ENCODE assay signal across 21 mouse cellular contexts in the genomic region with DNA sequence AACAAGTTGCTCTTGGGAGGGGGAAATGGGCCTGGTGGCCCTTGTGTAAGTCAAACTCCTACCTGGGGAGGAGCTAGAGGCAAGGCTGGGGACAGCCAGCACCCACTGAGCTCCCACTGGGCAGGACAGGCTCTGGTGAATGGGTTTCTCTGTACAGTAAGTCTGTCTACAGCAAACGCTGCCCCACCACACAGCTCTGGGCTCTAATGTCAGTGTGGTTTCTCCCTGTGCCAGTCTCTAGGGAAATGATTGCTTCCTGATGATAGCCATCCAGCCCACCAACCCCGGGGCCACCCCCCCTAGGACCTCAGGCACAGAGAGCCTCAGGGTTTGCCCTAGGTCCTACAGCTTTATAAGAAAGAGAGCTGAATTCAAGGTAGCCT. TPM values are rescaled to one million over a fixed set of nuclear protein-coding genes. Genes with fewer than 3 reads are reported as not detected.
DNase-seq lines count a peak whose midpoint lies in the region; ATAC-seq and TF ChIP-seq lines count a peak whose summit lies in the region.
"Had no signal": no experiment of that assay in that cellular context is flagged by ENCODE, and none has a peak within 500 bp of the region (broad histone marks: within the 10 kb centered on the region; RNA-seq: fewer than 3 reads in every experiment).

No protein-coding gene starts in this region.

- H3K4me1 ChIP-seq in forebrain, embryonic 11.5 days (replicated peaks; ENCODE audit: control insufficient read depth, insufficient read depth, low read length), result peaks cover 31% of the 10 kb centered on the region
- peaks cover 10% of the 10 kb centered on the region for H3K4me1 ChIP-seq in forebrain, embryonic 14.5 days (ENCODE audit: control insufficient read depth, insufficient read depth, low read length)
- H3K4me1 ChIP-seq in hindbrain, embryonic 13.5 days (replicated peaks), result peaks cover 57% of the 10 kb centered on the region
- peaks cover 57% of the 10 kb centered on the region for H3K4me1 ChIP-seq in midbrain, embryonic 16.5 days (ENCODE audit: control insufficient read depth, insufficient read depth, low read length)

- WGBS in forebrain, embryonic 11.5 days, result 52% methylated on average over 2 of the region's 2 CpGs
- 65% methylated on average over 2 of the region's 2 CpGs for WGBS in forebrain, embryonic 14.5 days
- WGBS in hindbrain, embryonic 13.5 days, result 42% methylated on average over 2 of the region's 2 CpGs
- 30% methylated on average over 2 of the region's 2 CpGs for WGBS in midbrain, embryonic 16.5 days

- no peak for ATAC-seq in forebrain, embryonic 11.5 days (replicated peaks; ENCODE audit: low FRiP score)
- no peak for ATAC-seq in forebrain, embryonic 14.5 days
- ATAC-seq in hindbrain, embryonic 13.5 days (ENCODE audit: low FRiP score), result no peak
- ATAC-seq in midbrain, embryonic 16.5 days, result no peak

- no peak for TF ChIP-seq CTCF in layer of hippocampus, adult 2 months (conservative IDR thresholded peaks at IDR 0.05)

- no peak for DNase-seq in forebrain, embryonic 11.5 days (ENCODE audit: low spot score)
- no peak for DNase-seq in forebrain, embryonic 14.5 days (ENCODE audit: low spot score)
- peak; percentile 76 for DNase-seq in 416B (ENCODE audit: low read depth)
- DNase-seq in layer of hippocampus, adult 2 months (ENCODE audit: low spot score in 2 of 2), result no peak
- DNase-seq in adrenal gland, postnatal 36 days, result no peak
- no peak for DNase-seq in kidney, postnatal 10 days
- DNase-seq: cerebellum, postnatal 14 days; liver; lung, adult 18-20 months; lung, postnatal 36 days; right cerebral cortex, postnatal 25 days; thymus, adult 2 months had no signal

- no peaks in the 10 kb centered on the region for H3K36me3 ChIP-seq in forebrain, embryonic 11.5 days (ENCODE audit: control insufficient read depth, insufficient read depth, low read length)
- peaks cover 3% of the 10 kb centered on the region for H3K36me3 ChIP-seq in forebrain, embryonic 14.5 days (ENCODE audit: control insufficient read depth, insufficient read depth, low read length)
- H3K36me3 ChIP-seq in hindbrain, embryonic 13.5 days, result peaks cover 3% of the 10 kb centered on the region
- H3K36me3 ChIP-seq in midbrain, embryonic 16.5 days (ENCODE audit: control insufficient read depth, insufficient read depth, low read length), result no peaks in the 10 kb centered on the region
- H3K36me3 ChIP-seq: hindbrain, embryonic 15.5 days had no signal

- no peak overlapping the region for H3K9ac ChIP-seq in forebrain, embryonic 11.5 days (ENCODE audit: low read length)
- H3K9ac ChIP-seq in forebrain, embryonic 14.5 days (ENCODE audit: low read length), result no peak overlapping the region; the same call in 1 of the 2 replicates
- H3K9ac ChIP-seq in hindbrain, embryonic 13.5 days, result no peak overlapping the region
- H3K9ac ChIP-seq in midbrain, embryonic 16.5 days (ENCODE audit: low read depth, low read length), result peak overlapping the region; percentile 4; the same call in 1 of the 2 replicates
- H3K9ac ChIP-seq: hindbrain, embryonic 15.5 days had no signal

- no peak overlapping the region for H3K27ac ChIP-seq in forebrain, embryonic 11.5 days (ENCODE audit: low read depth, low read length)
- H3K27ac ChIP-seq in forebrain, embryonic 14.5 days (ENCODE audit: low read depth, low read length), result no peak overlapping the region
- 0 out of 2 replicates have a peak overlapping the region, but pooled peaks have one; percentile 27 for H3K27ac ChIP-seq in hindbrain, embryonic 13.5 days
- no peak overlapping the region; the same call in 1 of the 2 replicates for H3K27ac ChIP-seq in midbrain, embryonic 16.5 days (ENCODE audit: low read length)
- H3K27ac ChIP-seq in layer of hippocampus, adult 2 months, result no peak overlapping the region
- H3K27ac ChIP-seq: heart, embryonic 13.5 days; hindbrain, embryonic 15.5 days had no signal

- 0 out of 2 replicates have a peak overlapping the region, but pooled peaks have one; percentile 11 for H3K4me2 ChIP-seq in forebrain, embryonic 11.5 days (ENCODE audit: low read depth, low read length, severe bottlenecking)
- H3K4me2 ChIP-seq in forebrain, embryonic 14.5 days (ENCODE audit: low read length), result no peak overlapping the region
- no peak overlapping the region for H3K4me2 ChIP-seq in hindbrain, embryonic 13.5 days
- H3K4me2 ChIP-seq in midbrain, embryonic 16.5 days (ENCODE audit: low read length), result no peak overlapping the region
- H3K4me2 ChIP-seq: heart, embryonic 13.5 days; hindbrain, embryonic 15.5 days; kidney, embryonic 15.5 days had no signal

- H3K4me3 ChIP-seq in forebrain, embryonic 11.5 days (ENCODE audit: low read depth, low read length), result no peak overlapping the region
- no peak overlapping the region for H3K4me3 ChIP-seq in forebrain, embryonic 14.5 days (ENCODE audit: low read depth, low read length)
- H3K4me3 ChIP-seq in hindbrain, embryonic 13.5 days, result no peak overlapping the region
- no peak overlapping the region for H3K4me3 ChIP-seq in midbrain, embryonic 16.5 days (ENCODE audit: low read depth, low read length)
- no peak overlapping the region for H3K4me3 ChIP-seq in layer of hippocampus, adult 2 months
- H3K4me3 ChIP-seq: forebrain, embryonic 10.5 days; heart, embryonic 13.5 days; hindbrain, embryonic 15.5 days; kidney, embryonic 15.5 days had no signal

- no peaks in the 10 kb centered on the region for H3K9me3 ChIP-seq in forebrain, embryonic 11.5 days (ENCODE audit: control insufficient read depth, low read length)
- no peaks in the 10 kb centered on the region for H3K9me3 ChIP-seq in forebrain, embryonic 14.5 days (replicated peaks; ENCODE audit: control insufficient read depth, low read length)
- no peaks in the 10 kb centered on the region for H3K9me3 ChIP-seq in hindbrain, embryonic 13.5 days
- no peaks in the 10 kb centered on the region for H3K9me3 ChIP-seq in midbrain, embryonic 16.5 days (replicated peaks; ENCODE audit: control insufficient read depth, low read length, poor library complexity, severe bottlenecking)
- H3K9me3 ChIP-seq: forebrain, embryonic 10.5 days; heart, embryonic 13.5 days; hindbrain, embryonic 15.5 days; kidney, embryonic 15.5 days had no signal

- H3K27me3 ChIP-seq in forebrain, embryonic 11.5 days (ENCODE audit: control insufficient read depth, insufficient read depth, low read length), result no peaks in the 10 kb centered on the region
- H3K27me3 ChIP-seq in forebrain, embryonic 14.5 days (replicated peaks; ENCODE audit: control insufficient read depth, insufficient read depth, low read length), result no peaks in the 10 kb centered on the region; the same call in 1 of the 2 replicates
- H3K27me3 ChIP-seq in hindbrain, embryonic 13.5 days, result peaks cover 26% of the 10 kb centered on the region
- no peaks in the 10 kb centered on the region for H3K27me3 ChIP-seq in midbrain, embryonic 16.5 days (ENCODE audit: control insufficient read depth, insufficient read depth, low read depth, low read length)
- H3K27me3 ChIP-seq: hindbrain, embryonic 15.5 days; kidney, embryonic 15.5 days had no signal

RNA-seq across cellular contexts. Expression of a gene that starts 1.0 kb away (rescaled TPM):
- 0.16 and 0.24 TPM in 2 replicates for polyA plus RNA-seq in forebrain, embryonic 11.5 days (2014; fragmentation: Nextera tagmentation; extraction: Ambion mirVana)
- 0.11 and 0.19 TPM in 2 replicates for polyA plus RNA-seq in forebrain, embryonic 14.5 days (2014; fragmentation: Nextera tagmentation; extraction: Ambion mirVana)
- 0.08 TPM in 1 of 2 replicates, not detected in the other for polyA plus RNA-seq in hindbrain, embryonic 13.5 days (2015; fragmentation: Nextera tagmentation; extraction: Ambion mirVana)
- polyA plus RNA-seq in midbrain, embryonic 16.5 days (2015; fragmentation: Nextera tagmentation; extraction: Ambion mirVana), result 0.14 and 0.18 TPM in 2 replicates
- not detected for total RNA-seq in layer of hippocampus, adult 2 months (2021)
- not detected for total RNA-seq in adrenal gland, postnatal 36 days (2021)
- total RNA-seq: layer of hippocampus, adult 8-10 months; left cerebral cortex, postnatal 10 days had no signal
- polyA plus RNA-seq: hindbrain, embryonic 15.5 days; Patski had no signal

RNA-seq across cellular contexts. Expression of a gene that starts 36.5 kb away (rescaled TPM):
- 0.24 and 0.39 TPM in 2 replicates for polyA plus RNA-seq in forebrain, embryonic 11.5 days (2014; fragmentation: Nextera tagmentation; extraction: Ambion mirVana)
- polyA plus RNA-seq in forebrain, embryonic 14.5 days (2014; fragmentation: Nextera tagmentation; extraction: Ambion mirVana), result 3.0 and 3.3 TPM in 2 replicates
- 3.4 and 4.6 TPM in 2 replicates for polyA plus RNA-seq in hindbrain, embryonic 13.5 days (2015; fragmentation: Nextera tagmentation; extraction: Ambion mirVana)
- 16.4 and 20.9 TPM in 2 replicates for polyA plus RNA-seq in midbrain, embryonic 16.5 days (2015; fragmentation: Nextera tagmentation; extraction: Ambion mirVana)
- total RNA-seq in layer of hippocampus, adult 2 months (2021), result 100 to 1,000 TPM; 108 to 110 TPM
- under 1 TPM in 1 of 2 experiments, not detected in 1; 0.07 TPM for total RNA-seq in adrenal gland, postnatal 36 days (2021)
- polyA plus RNA-seq: heart, embryonic 13.5 days had no signal
